Mouse (Mus musculus): ENCODE data around the gene Tgfb1i1. TPM values are rescaled to one million over a fixed set of nuclear protein-coding genes. Genes with fewer than 3 reads are reported as not detected.

Gene Tgfb1i1
- polyA plus RNA-seq, 1 experiment from 2014 or later: 40.9 TPM

DNA sequence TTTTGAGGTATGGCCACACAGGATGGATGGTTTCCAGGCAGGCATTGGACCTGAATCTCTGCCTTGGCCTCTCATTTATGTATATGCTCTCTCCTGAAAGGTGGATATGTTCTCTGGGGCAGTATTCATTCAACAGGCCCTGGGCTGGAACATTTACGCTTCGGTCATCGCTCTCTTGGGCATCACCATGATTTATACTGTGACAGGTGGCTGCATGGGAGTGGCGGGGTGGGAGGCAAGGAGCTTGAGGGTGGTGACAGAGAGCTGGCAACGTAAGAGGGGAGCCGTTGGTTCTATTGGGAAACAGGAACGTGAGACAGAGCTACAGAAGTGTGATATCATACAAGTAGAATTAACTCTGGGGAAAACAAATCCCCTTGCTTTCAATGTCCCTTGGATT, 21.2 kb downstream of the Tgfb1i1 start:
- 88% methylated on average over 7 of the region's 7 CpGs for WGBS
- H3K4me1 ChIP-seq (replicated peaks; ENCODE audit: control insufficient read depth, insufficient read depth, low read length): no peaks in the 10 kb centered on the region
- no peak overlapping the region for H3K4me3 ChIP-seq (ENCODE audit: low read depth, low read length)
- no peak overlapping the region for H3K27ac ChIP-seq (ENCODE audit: low read depth, low read length)
- no peaks in the 10 kb centered on the region for H3K27me3 ChIP-seq (ENCODE audit: control insufficient read depth, insufficient read depth, low read length)
- ATAC-seq (ENCODE audit: low FRiP score): no peak
- H3K9me3 ChIP-seq (ENCODE audit: control insufficient read depth, low read length): no peaks in the 10 kb centered on the region
- no peak overlapping the region for H3K4me2 ChIP-seq (replicated peaks; ENCODE audit: low read depth, low read length)
- H3K9ac ChIP-seq (ENCODE audit: low read depth, low read length): no peak overlapping the region
- H3K36me3 ChIP-seq (ENCODE audit: control insufficient read depth, insufficient read depth, low read length): no peaks in the 10 kb centered on the region
- DNase-seq (ENCODE audit: low spot score): no peak

DNA sequence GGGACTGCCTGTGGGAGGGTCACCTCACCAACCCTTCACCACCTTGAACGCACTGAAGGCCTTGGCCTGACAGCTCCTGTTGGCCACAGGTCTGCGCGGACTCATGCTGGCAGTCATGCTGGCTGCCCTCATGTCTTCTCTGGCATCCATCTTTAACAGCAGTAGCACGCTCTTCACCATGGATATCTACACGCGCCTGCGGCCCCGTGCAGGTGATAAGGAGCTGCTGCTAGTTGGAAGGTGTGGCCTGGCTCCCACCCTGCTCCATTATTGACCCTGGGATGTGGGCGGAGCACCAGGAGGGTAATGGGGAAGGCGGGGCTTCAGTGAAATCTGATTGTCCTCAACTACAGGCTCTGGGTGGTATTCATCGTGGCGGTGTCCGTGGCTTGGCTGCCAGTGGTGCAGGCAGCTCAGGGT, 23.8 kb downstream of the Tgfb1i1 start:
- ATAC-seq (ENCODE audit: low FRiP score): no peak
- Histone ChIP-seq H3K27ac (ENCODE audit: low read depth, low read length) (no peak overlapping the region), H3K9ac (ENCODE audit: low read depth, low read length) (no peak overlapping the region), H3K9me3 (ENCODE audit: control insufficient read depth, low read length) (no peaks in the 10 kb centered on the region), H3K36me3 (ENCODE audit: control insufficient read depth, insufficient read depth, low read length) (no peaks in the 10 kb centered on the region), H3K4me3 (ENCODE audit: low read depth, low read length) (no peak overlapping the region), H3K4me2 (replicated peaks; ENCODE audit: low read depth, low read length) (no peak overlapping the region), H3K4me1 (replicated peaks; ENCODE audit: control insufficient read depth, insufficient read depth, low read length) (no peaks in the 10 kb centered on the region), H3K27me3 (ENCODE audit: control insufficient read depth, insufficient read depth, low read length) (no peaks in the 10 kb centered on the region)
- WGBS: 57% methylated on average over 13 of the region's 13 CpGs
- DNase-seq (ENCODE audit: low spot score): no peak

DNA sequence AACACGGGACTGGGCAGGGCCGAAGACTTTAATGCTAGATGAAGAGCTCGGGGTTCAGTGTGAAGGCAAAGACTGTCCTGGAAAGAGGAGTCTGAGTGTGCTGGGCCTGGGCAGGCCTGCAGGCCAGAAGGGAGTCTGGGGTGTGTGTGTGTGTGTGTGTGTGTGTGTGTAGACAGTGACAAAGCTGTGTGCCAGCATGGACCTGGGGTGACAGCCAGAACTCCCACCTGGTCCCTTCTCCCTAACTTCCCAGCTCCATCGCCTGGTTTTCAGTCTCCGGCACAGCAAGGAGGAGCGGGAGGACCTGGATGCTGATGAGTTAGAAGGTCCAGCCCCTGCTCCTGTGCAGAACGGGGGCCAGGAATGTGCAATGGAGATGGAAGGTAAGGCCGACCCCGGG, 24.9 kb downstream of the Tgfb1i1 start:
- no peak overlapping the region for H3K4me3 ChIP-seq (ENCODE audit: low read depth, low read length)
- no peak overlapping the region for H3K4me2 ChIP-seq (replicated peaks; ENCODE audit: low read depth, low read length)
- H3K27me3 ChIP-seq (ENCODE audit: control insufficient read depth, insufficient read depth, low read length): no peaks in the 10 kb centered on the region
- DNase-seq (ENCODE audit: low spot score) (no peak), ATAC-seq (ENCODE audit: low FRiP score) (no peak)
- H3K36me3 ChIP-seq (ENCODE audit: control insufficient read depth, insufficient read depth, low read length): no peaks in the 10 kb centered on the region
- no peak overlapping the region for H3K27ac ChIP-seq (ENCODE audit: low read depth, low read length)
- no peaks in the 10 kb centered on the region for H3K4me1 ChIP-seq (replicated peaks; ENCODE audit: control insufficient read depth, insufficient read depth, low read length)
- H3K9me3 ChIP-seq (ENCODE audit: control insufficient read depth, low read length): no peaks in the 10 kb centered on the region
- WGBS: 95% methylated on average over 9 of the region's 9 CpGs
- no peak overlapping the region for H3K9ac ChIP-seq (ENCODE audit: low read depth, low read length)

DNA sequence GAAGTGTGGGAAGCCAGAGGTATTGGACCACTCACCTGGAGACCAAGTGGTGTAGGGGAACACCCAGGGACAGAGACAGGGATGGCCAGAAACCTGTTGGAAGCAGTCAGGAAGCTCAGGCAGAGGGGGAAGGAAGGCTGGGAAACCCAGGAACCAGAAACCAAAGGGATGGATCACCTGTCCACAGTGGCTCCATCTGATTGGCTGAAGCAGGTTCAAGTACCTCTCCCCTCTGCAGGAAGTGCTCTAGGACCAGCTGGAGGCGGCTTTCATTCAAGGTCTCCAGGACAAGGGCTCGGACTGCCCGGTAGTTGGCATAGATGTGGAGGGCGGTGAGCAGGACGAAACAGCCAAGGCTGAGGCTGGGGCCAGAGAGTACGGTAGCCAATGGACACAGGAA, 29.4 kb downstream of the Tgfb1i1 start:
- Histone ChIP-seq H3K9ac (ENCODE audit: low read depth, low read length) (no peak overlapping the region), H3K27ac (ENCODE audit: low read depth, low read length) (no peak overlapping the region), H3K27me3 (ENCODE audit: control insufficient read depth, insufficient read depth, low read length) (no peaks in the 10 kb centered on the region), H3K4me3 (ENCODE audit: low read depth, low read length) (no peak overlapping the region), H3K36me3 (ENCODE audit: control insufficient read depth, insufficient read depth, low read length) (no peaks in the 10 kb centered on the region), H3K9me3 (ENCODE audit: control insufficient read depth, low read length) (no peaks in the 10 kb centered on the region), H3K4me2 (replicated peaks; ENCODE audit: low read depth, low read length) (no peak overlapping the region), H3K4me1 (replicated peaks; ENCODE audit: control insufficient read depth, insufficient read depth, low read length) (0 out of 2 replicates have a peak, but pooled peaks cover 3% of the 10 kb centered on the region)
- ATAC-seq (ENCODE audit: low FRiP score): no peak
- DNase-seq (ENCODE audit: low spot score): no peak
- WGBS: 91% methylated on average over 6 of the region's 6 CpGs

DNA sequence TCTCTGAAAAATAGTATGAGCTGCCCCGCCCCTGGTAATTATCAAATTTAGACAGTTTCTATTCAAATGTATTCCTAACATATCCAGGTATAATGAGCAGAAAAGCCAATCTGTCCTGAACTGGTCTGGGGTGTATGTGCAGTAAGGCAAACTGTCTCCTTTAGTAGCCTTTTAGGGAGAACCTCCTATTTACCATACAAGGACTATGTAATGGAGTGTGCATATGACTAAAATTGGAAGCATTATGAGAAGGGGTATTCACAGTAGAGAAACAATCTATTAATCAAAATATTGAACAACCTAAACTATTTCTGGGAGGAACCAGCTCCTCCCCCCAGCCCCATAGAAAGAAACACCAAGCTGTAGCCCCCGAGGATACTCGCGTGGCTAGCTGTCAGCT, 33.1 kb downstream of the Tgfb1i1 start:
- Histone ChIP-seq H3K9ac (ENCODE audit: low read depth, low read length) (no peak overlapping the region), H3K4me2 (replicated peaks; ENCODE audit: low read depth, low read length) (no peak overlapping the region), H3K27ac (ENCODE audit: low read depth, low read length) (no peak overlapping the region), H3K27me3 (ENCODE audit: control insufficient read depth, insufficient read depth, low read length) (no peaks in the 10 kb centered on the region), H3K9me3 (ENCODE audit: control insufficient read depth, low read length) (no peaks in the 10 kb centered on the region), H3K4me3 (ENCODE audit: low read depth, low read length) (no peak overlapping the region), H3K4me1 (replicated peaks; ENCODE audit: control insufficient read depth, insufficient read depth, low read length) (peaks cover 5% of the 10 kb centered on the region; the same call in 1 of the 2 replicates), H3K36me3 (ENCODE audit: control insufficient read depth, insufficient read depth, low read length) (no peaks in the 10 kb centered on the region)
- 96% methylated on average over 4 of the region's 4 CpGs for WGBS
- no peak for DNase-seq (ENCODE audit: low spot score)
- no peak for ATAC-seq (ENCODE audit: low FRiP score)

DNA sequence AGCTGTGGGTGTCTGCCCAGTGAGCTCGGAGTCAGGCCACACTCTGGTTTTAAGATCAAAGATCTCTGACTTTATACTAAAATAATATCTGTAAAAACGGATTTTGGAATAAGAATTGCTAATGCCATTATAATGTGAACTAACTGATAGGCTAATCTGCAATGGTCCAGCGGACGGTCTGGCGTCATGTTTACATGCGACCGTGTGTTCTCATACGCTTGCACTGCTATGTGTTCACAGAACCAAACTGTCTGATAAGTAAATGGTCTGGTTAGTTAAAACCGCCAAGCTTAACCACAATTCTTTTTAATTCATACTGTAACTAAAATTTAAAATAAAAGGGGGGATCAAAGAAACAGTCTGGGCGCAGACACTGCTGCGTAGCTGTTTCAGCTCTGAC, 35.2 kb downstream of the Tgfb1i1 start:
- WGBS: 87% methylated on average over 11 of the region's 11 CpGs
- peaks cover 5% of the 10 kb centered on the region; the same call in 1 of the 2 replicates for H3K4me1 ChIP-seq (replicated peaks; ENCODE audit: control insufficient read depth, insufficient read depth, low read length)
- H3K27me3 ChIP-seq (ENCODE audit: control insufficient read depth, insufficient read depth, low read length): no peaks in the 10 kb centered on the region
- DNase-seq (ENCODE audit: low spot score) (no peak), ATAC-seq (ENCODE audit: low FRiP score) (no peak)
- H3K27ac ChIP-seq (ENCODE audit: low read depth, low read length): no peak overlapping the region
- H3K9ac ChIP-seq (ENCODE audit: low read depth, low read length): no peak overlapping the region
- H3K9me3 ChIP-seq (ENCODE audit: control insufficient read depth, low read length): no peaks in the 10 kb centered on the region
- no peak overlapping the region for H3K4me3 ChIP-seq (ENCODE audit: low read depth, low read length)
- no peak overlapping the region for H3K4me2 ChIP-seq (replicated peaks; ENCODE audit: low read depth, low read length)
- no peaks in the 10 kb centered on the region for H3K36me3 ChIP-seq (ENCODE audit: control insufficient read depth, insufficient read depth, low read length)

DNA sequence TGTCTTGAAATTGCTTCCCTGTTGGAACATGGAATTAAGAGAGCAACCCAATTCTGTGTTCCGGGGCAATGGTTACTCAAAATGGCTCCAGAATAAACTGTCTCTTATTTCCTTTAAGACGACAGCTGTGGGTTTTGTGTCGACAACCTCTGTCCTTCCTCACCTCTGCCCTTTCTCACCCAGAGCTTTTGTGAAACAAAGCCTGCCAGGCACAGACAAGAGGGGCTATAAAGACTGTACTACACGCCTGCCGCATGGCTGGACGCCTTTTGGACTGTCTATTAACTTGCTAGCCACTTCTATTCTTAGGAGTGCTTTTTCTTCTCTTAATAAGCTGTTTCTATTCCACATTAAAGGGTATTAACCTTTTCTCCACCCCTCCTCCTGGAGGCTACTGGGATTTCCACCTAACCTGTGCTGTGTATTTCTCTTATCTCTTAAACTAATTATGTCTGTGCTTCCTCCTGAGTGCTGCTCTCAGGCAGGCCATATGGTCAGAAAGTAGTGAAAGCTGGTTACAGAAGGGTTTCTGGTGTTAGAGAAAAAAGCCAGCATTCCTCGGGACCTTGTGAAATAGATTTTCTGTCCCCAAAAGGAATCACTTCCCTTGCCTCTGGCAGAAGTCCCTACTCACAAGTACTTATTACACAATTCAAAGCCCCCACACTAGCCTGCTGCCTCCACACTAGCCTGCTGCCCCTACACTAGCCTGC, 36.1 kb downstream of the Tgfb1i1 start:
- no peaks in the 10 kb centered on the region for H3K36me3 ChIP-seq (ENCODE audit: control insufficient read depth, insufficient read depth, low read length)
- H3K4me2 ChIP-seq (replicated peaks; ENCODE audit: low read depth, low read length): no peak overlapping the region
- no peaks in the 10 kb centered on the region for H3K27me3 ChIP-seq (ENCODE audit: control insufficient read depth, insufficient read depth, low read length)
- no peak overlapping the region; the same call in 1 of the 2 replicates for H3K9ac ChIP-seq (ENCODE audit: low read depth, low read length)
- H3K27ac ChIP-seq (ENCODE audit: low read depth, low read length): peak overlapping the region; percentile 54
- ATAC-seq (ENCODE audit: low FRiP score) (peak; percentile 61; the same call in 1 of the 2 replicates), DNase-seq (ENCODE audit: low spot score) (peak; percentile 52)
- peaks cover 5% of the 10 kb centered on the region; the same call in 1 of the 2 replicates for H3K4me1 ChIP-seq (replicated peaks; ENCODE audit: control insufficient read depth, insufficient read depth, low read length)
- H3K9me3 ChIP-seq (ENCODE audit: control insufficient read depth, low read length): no peaks in the 10 kb centered on the region
- WGBS: 18% methylated on average over 7 of the region's 7 CpGs
- H3K4me3 ChIP-seq (ENCODE audit: low read depth, low read length): no peak overlapping the region

DNA sequence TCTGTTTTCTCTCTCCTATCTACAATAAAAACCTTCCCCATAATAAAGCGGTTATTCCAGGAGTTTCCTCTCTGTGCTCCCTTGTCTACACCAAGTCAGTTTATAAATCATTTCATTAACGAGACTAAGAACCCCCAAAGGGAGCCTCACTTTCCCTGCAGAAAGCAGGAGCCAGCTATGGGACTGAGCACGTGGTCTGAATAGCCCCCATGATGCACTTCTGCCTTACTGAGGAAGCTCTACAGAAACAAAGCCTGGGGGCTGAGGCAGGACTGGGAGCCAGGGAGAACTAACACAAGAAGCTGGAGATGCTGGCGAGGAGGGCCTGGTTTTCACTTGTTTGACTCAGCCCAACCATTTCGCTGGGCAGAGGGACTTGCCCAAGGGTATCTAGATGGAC, 37.4 kb downstream of the Tgfb1i1 start:
- no peak overlapping the region for H3K9ac ChIP-seq (ENCODE audit: low read depth, low read length)
- no peaks in the 10 kb centered on the region for H3K36me3 ChIP-seq (ENCODE audit: control insufficient read depth, insufficient read depth, low read length)
- peak; percentile 35 for DNase-seq (ENCODE audit: low spot score)
- 58% methylated on average over 5 of the region's 5 CpGs for WGBS
- no peaks in the 10 kb centered on the region for H3K9me3 ChIP-seq (ENCODE audit: control insufficient read depth, low read length)
- peaks cover 5% of the 10 kb centered on the region; the same call in 1 of the 2 replicates for H3K4me1 ChIP-seq (replicated peaks; ENCODE audit: control insufficient read depth, insufficient read depth, low read length)
- no peak overlapping the region; the same call in 1 of the 2 replicates for H3K27ac ChIP-seq (ENCODE audit: low read depth, low read length)
- no peak for ATAC-seq (ENCODE audit: low FRiP score)
- H3K27me3 ChIP-seq (ENCODE audit: control insufficient read depth, insufficient read depth, low read length): no peaks in the 10 kb centered on the region
- H3K4me2 ChIP-seq (replicated peaks; ENCODE audit: low read depth, low read length): no peak overlapping the region
- no peak overlapping the region for H3K4me3 ChIP-seq (ENCODE audit: low read depth, low read length)

DNA sequence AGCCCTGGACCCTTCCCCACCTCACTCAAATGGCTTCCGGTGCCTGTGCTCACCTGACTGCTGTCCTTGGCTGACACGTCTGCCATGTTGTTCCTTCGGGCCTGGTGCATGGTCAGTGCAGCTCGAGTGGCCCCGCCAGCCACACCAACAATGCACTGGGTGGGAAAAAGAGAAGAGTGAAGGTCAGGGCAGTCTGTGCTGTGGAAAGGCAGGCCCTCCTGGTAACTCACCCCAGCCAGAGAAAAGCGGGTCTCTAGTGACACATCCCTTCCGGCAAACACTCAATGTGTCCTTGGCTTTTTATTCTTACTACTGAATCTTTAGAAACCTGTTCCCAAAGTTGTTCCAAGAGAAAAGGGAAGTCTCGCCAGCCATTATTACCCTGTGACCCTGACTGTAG, 38.4 kb downstream of the Tgfb1i1 start:
- 87% methylated on average over 8 of the region's 8 CpGs for WGBS
- Histone ChIP-seq H3K4me2 (replicated peaks; ENCODE audit: low read depth, low read length) (no peak overlapping the region), H3K27me3 (ENCODE audit: control insufficient read depth, insufficient read depth, low read length) (no peaks in the 10 kb centered on the region), H3K27ac (ENCODE audit: low read depth, low read length) (no peak overlapping the region), H3K9me3 (ENCODE audit: control insufficient read depth, low read length) (no peaks in the 10 kb centered on the region), H3K4me3 (ENCODE audit: low read depth, low read length) (no peak overlapping the region), H3K9ac (ENCODE audit: low read depth, low read length) (no peak overlapping the region), H3K4me1 (replicated peaks; ENCODE audit: control insufficient read depth, insufficient read depth, low read length) (peaks cover 5% of the 10 kb centered on the region; the same call in 1 of the 2 replicates), H3K36me3 (ENCODE audit: control insufficient read depth, insufficient read depth, low read length) (no peaks in the 10 kb centered on the region)
- no peak for DNase-seq (ENCODE audit: low spot score)
- ATAC-seq (ENCODE audit: low FRiP score): no peak

Data from hindbrain, embryonic 11.5 days (tissue).